Mouse (Mus musculus): ENCODE measurements at regions not wholly inside any gene's neighbourhood (a gene's known extent, or its start where the extent isn't known, plus 50 kb on each side); places are given as distances from the start of the nearest gene placed in this dataset.
A peak's percentile ranks its signal among the peaks of the same experiment; 100 is the strongest.

GRCm38 (mm10) chr2:73041475-73041874 is 55.0 kb upstream of the Gm11084 start:
- DNase-seq (ENCODE audit: low read depth), result peak; percentile 39
- TF ChIP-seq POLR2A (IDR thresholded peaks at IDR 0.05; ENCODE audit: borderline replicate concordance, extremely low read depth, insufficient read depth, insufficient read length, poor library complexity, severe bottlenecking), result no peak
- TF ChIP-seq CTCF (IDR thresholded peaks at IDR 0.05; ENCODE audit: borderline replicate concordance, extremely low read depth, insufficient read depth, insufficient read length), result no peak

GRCm38 (mm10) chr2:73040031-73040430 is 53.5 kb upstream of the Gm11084 start:
- no peak for DNase-seq (ENCODE audit: low read depth)
- no peak for TF ChIP-seq POLR2A (IDR thresholded peaks at IDR 0.05; ENCODE audit: borderline replicate concordance, extremely low read depth, insufficient read depth, insufficient read length, poor library complexity, severe bottlenecking)
- no peak for TF ChIP-seq CTCF (IDR thresholded peaks at IDR 0.05; ENCODE audit: borderline replicate concordance, extremely low read depth, insufficient read depth, insufficient read length)

- TF ChIP-seq POLR2A (IDR thresholded peaks at IDR 0.05; ENCODE audit: borderline replicate concordance, extremely low read depth, insufficient read depth, insufficient read length, poor library complexity, severe bottlenecking) (no peak), CTCF (IDR thresholded peaks at IDR 0.05; ENCODE audit: borderline replicate concordance, extremely low read depth, insufficient read depth, insufficient read length) (no peak)
- DNase-seq (ENCODE audit: low read depth), result no peak
Measured at GRCm38 (mm10) chr2:73039300-73039699, 52.8 kb upstream of the Gm11084 start.

GRCm38 (mm10) chr2:73038290-73038732 is 51.8 kb upstream of the Gm11084 start:
- peak; percentile 56 for DNase-seq (ENCODE audit: low read depth)

GRCm38 (mm10) chr2:73037266-73038046 is 50.9 kb upstream of the Gm11084 start:
- no peak for TF ChIP-seq POLR2A (IDR thresholded peaks at IDR 0.05; ENCODE audit: borderline replicate concordance, extremely low read depth, insufficient read depth, insufficient read length, poor library complexity, severe bottlenecking)
- no peak for TF ChIP-seq CTCF (IDR thresholded peaks at IDR 0.05; ENCODE audit: borderline replicate concordance, extremely low read depth, insufficient read depth, insufficient read length)
- no peak for DNase-seq (ENCODE audit: low read depth)

More at GRCm38 (mm10) chr2:73038290-73038732, 51.8 kb upstream of the Gm11084 start:
- TF ChIP-seq CTCF (IDR thresholded peaks at IDR 0.05; ENCODE audit: borderline replicate concordance, extremely low read depth, insufficient read depth, insufficient read length) (no peak), POLR2A (IDR thresholded peaks at IDR 0.05; ENCODE audit: borderline replicate concordance, extremely low read depth, insufficient read depth, insufficient read length, poor library complexity, severe bottlenecking) (no peak)

All from brain, embryonic 14.5 days (tissue).